Mouse (Mus musculus): ENCODE results near the gene Sv2a. TPM values are rescaled to one million over a fixed set of nuclear protein-coding genes. Genes with fewer than 3 reads are reported as not detected.
A peak's percentile ranks its signal among the peaks of the same experiment; 100 is the strongest.
"Not testable (repeated sequence)": the region's sequence is repeated elsewhere in the genome, so short reads cannot be mapped to it uniquely, and the experiment has no call there.

Sv2a gene
- polyA plus RNA-seq, 1 experiment from 2014 or later: 78.5 TPM

DNA sequence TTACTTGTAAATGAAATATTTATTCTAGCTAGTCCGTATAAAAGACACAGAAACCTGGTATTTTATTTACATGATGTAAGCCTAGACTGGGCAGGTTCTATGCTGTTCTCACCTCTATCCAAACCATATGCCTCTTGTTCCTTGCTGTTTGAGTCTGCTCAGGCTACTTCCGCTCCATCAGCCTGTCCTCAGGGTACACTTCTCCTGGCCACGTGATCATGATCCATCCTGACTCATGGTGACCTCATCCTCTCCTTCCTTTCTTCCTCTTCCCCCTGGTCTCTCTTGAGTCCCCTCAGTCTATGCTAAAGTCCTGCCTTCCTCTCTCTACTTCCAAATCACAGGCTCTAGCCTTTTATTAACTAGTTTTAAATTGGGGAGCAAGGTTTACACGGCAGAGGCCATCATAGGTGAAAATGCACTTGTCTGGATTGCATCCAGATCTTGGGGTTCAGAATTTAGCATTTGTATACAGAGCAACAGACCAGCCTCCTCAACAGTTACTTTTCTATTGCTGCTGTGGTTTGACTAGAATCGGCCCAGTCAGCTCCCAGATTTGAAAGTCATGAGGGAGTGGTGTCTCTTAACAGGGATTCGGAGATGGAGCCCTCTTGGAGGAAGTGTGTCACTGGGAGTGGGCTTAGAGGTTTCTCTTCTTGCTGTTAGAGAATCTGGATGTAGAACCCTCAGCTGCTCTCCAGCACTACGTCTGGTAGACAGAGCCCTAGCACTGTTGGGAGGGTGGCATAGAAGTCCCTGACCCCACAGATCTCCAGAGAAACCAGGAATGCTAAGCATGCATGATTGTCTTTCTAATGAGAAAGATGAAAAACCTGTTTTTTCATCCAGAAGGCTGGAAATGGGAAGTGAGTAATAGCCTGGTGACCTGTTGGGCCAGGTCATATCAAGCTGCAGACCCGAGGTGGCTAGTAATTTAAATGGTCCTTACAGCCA is 46.0 kb downstream of the Sv2a start:
- no peaks in the 10 kb centered on the region for H3K36me3 ChIP-seq
- H3K9ac ChIP-seq: no peak overlapping the region
- 72% methylated on average over 8 of the region's 8 CpGs for WGBS
- no peaks in the 10 kb centered on the region for H3K9me3 ChIP-seq
- no peak overlapping the region for H3K4me2 ChIP-seq
- no peaks in the 10 kb centered on the region for H3K27me3 ChIP-seq
- H3K27ac ChIP-seq (replicated peaks): no peak overlapping the region
- H3K4me1 ChIP-seq (replicated peaks): peaks cover 25% of the 10 kb centered on the region
- H3K4me3 ChIP-seq: no peak overlapping the region
- no peak for ATAC-seq (ENCODE audit: low read depth)

DNA sequence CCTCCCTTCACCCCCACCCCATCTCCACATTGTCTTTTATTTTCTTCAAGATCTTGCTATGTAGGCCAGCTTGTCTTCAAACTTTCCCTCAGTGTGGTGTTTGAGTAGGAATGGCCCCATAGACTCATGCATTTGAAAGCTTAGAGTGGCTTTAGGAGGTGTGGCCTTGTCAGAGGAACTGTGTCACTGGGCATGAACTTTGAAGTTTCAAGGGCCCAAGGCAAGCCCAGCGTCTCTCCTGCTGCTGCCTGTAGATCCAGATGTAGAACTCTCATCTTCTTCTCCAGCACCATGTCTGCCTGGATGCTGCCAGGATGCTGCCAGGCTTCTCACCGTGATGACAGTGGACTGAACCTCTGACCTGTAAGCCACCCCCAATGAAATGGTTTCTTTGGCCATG is 47.9 kb downstream of the Sv2a start:
- WGBS: 68% methylated on average over 2 of the region's 2 CpGs
- H3K27me3 ChIP-seq: no peaks in the 10 kb centered on the region
- H3K9me3 ChIP-seq: no peaks in the 10 kb centered on the region
- H3K4me1 ChIP-seq (replicated peaks): 0 out of 2 replicates have a peak, but pooled peaks cover 10% of the 10 kb centered on the region
- H3K9ac ChIP-seq: no peak overlapping the region
- H3K4me3 ChIP-seq: no peak overlapping the region
- H3K36me3 ChIP-seq: no peaks in the 10 kb centered on the region
- H3K27ac ChIP-seq (replicated peaks): no peak overlapping the region
- ATAC-seq (ENCODE audit: low read depth): no peak
- no peak overlapping the region for H3K4me2 ChIP-seq

DNA sequence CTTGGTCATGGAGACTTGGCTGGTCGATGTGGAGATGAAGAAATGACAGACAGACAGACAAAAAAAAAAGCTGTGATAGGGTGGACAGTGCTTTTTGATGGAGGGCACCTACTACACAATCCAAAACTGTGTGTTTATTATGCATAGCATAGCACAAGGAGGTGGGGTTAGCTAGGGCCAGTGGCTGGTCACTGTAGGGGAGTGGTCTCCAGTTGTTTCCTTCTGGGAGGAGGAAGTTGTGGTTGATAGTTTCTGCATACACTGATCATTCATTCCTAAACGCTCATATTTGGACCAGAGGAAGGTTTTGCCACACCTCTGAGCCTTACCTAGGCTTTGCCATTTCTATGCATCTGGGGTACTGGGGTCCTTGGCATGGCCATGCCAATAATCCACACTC is 49.5 kb downstream of the Sv2a start:
- H3K9me3 ChIP-seq: no peaks in the 10 kb centered on the region
- no peak overlapping the region for H3K4me3 ChIP-seq
- no peak for ATAC-seq (ENCODE audit: low read depth)
- H3K27ac ChIP-seq (replicated peaks): no peak overlapping the region
- no peaks in the 10 kb centered on the region for H3K36me3 ChIP-seq
- H3K4me1 ChIP-seq (replicated peaks): 0 out of 2 replicates have a peak, but pooled peaks cover 4% of the 10 kb centered on the region
- no peak overlapping the region for H3K4me2 ChIP-seq
- WGBS: 77% methylated on average over 2 of the region's 2 CpGs
- H3K27me3 ChIP-seq: no peaks in the 10 kb centered on the region
- H3K9ac ChIP-seq: no peak overlapping the region

DNA sequence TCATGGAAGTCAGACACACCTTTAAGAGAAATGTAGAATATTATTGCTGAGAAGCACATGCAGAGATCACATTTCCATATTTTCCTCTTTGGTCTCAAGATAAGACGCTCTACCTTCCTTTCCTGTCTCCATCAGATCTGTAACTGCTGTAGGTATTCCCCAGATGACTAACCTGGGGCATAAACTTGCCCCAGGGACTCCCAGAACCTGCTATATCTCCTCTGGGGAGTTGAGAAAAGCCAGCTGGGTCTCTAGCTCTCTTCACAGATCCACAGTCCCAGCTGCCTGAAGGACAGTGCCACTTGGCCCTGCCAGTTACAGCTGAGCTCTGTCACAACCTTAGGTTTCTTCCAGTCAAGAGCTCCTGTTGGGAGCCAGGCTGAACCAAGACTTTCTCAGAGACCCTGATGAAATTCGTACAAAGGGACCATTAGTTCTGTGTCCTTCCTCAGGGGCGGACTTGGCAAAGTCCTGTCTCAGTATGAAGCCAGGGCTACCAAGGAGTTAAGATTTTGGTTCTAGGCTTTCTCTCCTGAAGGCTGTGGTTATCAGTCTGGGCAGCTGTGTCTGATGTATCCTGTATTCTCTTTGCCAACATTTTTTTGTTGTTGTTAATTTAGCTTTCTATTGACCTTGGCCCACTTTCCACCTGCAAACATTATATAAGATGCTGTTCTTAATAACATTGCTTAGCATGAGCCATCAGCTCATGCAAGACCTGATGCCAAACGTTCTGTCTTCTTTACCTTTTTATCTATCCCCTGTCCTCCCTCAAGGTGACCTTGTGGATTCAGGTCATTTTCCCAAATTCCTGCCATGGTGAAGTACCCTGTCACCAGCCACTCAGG is 50.2 kb downstream of the Sv2a start:
- no peaks in the 10 kb centered on the region for H3K9me3 ChIP-seq
- H3K27ac ChIP-seq (replicated peaks): no peak overlapping the region
- no peaks in the 10 kb centered on the region for H3K27me3 ChIP-seq
- ATAC-seq (ENCODE audit: low read depth): no peak
- WGBS: 78% methylated on average over 4 of the region's 4 CpGs
- no peaks in the 10 kb centered on the region for H3K4me1 ChIP-seq (replicated peaks)
- H3K4me3 ChIP-seq: no peak overlapping the region
- no peak overlapping the region for H3K9ac ChIP-seq
- H3K36me3 ChIP-seq: no peaks in the 10 kb centered on the region
- H3K4me2 ChIP-seq: no peak overlapping the region

DNA sequence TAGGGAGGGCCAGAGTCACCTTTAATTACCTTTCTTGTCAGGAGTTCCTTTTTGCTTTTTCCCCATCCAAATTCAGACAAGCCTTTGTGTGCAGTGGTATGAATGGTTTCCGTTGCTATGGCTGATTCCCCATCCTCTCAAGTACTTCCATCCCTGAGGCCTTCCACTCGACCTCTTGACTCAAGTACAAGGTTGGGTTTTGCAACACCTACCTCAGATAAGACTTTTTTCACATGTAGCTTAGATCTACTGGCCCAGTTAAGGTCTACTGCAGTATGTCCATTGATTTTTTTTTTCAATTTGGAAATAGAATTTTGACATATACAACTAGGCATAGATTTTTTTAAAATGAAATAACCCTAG is 50.8 kb downstream of the Sv2a start:
- no peak overlapping the region for H3K9ac ChIP-seq
- no peak for ATAC-seq (ENCODE audit: low read depth)
- H3K9me3 ChIP-seq: no peaks in the 10 kb centered on the region
- WGBS: 64% methylated on average over 2 of the region's 2 CpGs
- H3K4me3 ChIP-seq: no peak overlapping the region
- H3K4me2 ChIP-seq: no peak overlapping the region
- no peaks in the 10 kb centered on the region for H3K4me1 ChIP-seq (replicated peaks)
- no peaks in the 10 kb centered on the region for H3K27me3 ChIP-seq
- H3K36me3 ChIP-seq: no peaks in the 10 kb centered on the region
- no peak overlapping the region for H3K27ac ChIP-seq (replicated peaks)

DNA sequence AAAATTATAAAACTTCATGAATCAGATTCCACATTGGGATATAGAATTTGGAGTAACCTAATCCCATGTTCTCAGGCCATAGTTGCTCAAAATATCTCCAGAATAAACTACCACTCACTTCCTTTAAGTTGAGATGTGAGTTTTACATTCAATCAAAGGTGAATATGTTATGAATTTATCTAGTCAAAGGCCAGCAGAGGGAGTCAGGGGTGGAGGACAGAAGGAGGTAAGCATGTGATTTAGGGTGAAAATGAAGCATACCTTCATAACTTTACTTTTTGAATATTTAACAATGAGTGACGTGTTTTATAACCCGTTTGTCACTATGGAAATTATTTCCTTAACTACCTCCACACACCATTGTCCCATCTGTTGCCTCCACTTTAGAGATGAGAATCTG is 54.0 kb downstream of the Sv2a start:
- peaks cover 15% of the 10 kb centered on the region for H3K4me1 ChIP-seq (replicated peaks)
- 90% methylated on average over 2 of the region's 2 CpGs for WGBS
- no peak overlapping the region for H3K9ac ChIP-seq
- no peak overlapping the region for H3K4me3 ChIP-seq
- no peaks in the 10 kb centered on the region for H3K27me3 ChIP-seq
- H3K27ac ChIP-seq (replicated peaks): no peak overlapping the region
- ATAC-seq (ENCODE audit: low read depth): no peak
- H3K36me3 ChIP-seq: no peaks in the 10 kb centered on the region
- H3K4me2 ChIP-seq: no peak overlapping the region
- no peaks in the 10 kb centered on the region for H3K9me3 ChIP-seq

DNA sequence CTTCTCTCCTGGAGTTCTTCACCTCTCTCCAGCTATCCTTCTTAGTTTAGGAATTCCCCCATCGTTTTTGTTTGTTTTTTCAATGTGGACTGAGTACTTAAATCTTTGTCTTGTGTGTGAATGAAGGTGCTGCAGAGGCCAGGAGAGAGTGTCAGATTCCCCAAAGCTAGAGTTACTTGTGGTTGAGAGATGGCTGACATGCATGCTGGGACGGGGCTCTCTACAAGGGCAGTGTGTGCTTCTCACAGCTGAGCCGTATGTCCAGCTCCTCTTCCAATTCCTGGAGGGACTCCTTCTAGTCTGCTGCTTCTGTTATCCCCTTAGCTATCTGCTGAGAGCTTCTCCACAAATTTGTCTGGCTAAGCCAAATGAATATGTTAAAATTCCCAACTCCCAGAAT is 54.9 kb downstream of the Sv2a start:
- peaks cover 17% of the 10 kb centered on the region for H3K4me1 ChIP-seq (replicated peaks)
- H3K9ac ChIP-seq: no peak overlapping the region
- no peak overlapping the region for H3K4me3 ChIP-seq
- H3K27ac ChIP-seq (replicated peaks): no peak overlapping the region
- no peak for ATAC-seq (ENCODE audit: low read depth)
- H3K4me2 ChIP-seq: no peak overlapping the region
- no peaks in the 10 kb centered on the region for H3K27me3 ChIP-seq
- no peaks in the 10 kb centered on the region for H3K9me3 ChIP-seq
- 74% methylated on average over 3 of the region's 3 CpGs for whole genome bisulfite sequencing
- no peaks in the 10 kb centered on the region for H3K36me3 ChIP-seq

DNA sequence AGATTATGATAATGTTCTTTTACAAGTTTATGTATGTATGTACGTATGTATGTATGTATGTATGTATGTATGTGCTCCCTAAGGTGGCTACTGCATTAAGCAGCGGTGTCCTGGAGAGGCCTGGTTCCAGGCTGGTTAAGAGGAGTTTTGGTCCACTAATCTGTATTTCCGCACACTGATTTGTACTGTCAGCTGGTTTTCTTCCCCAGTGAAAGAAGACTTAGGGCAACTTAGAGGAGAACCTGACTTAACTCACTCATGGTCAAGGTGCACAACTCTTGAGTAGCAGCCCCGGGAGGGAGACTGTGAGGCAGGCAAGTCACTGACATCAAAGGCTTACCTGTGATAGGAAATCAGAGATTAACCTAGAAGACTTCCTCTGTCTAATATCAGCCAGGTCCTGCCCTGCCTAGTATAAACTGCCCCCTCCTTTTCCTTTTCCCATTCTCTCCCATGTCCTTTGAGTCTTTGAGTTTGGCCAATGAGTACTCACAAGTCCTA is 55.9 kb downstream of the Sv2a start:
- no peaks in the 10 kb centered on the region for H3K36me3 ChIP-seq
- H3K27ac ChIP-seq (replicated peaks): no peak overlapping the region
- H3K4me2 ChIP-seq: peak overlapping the region; percentile 52
- H3K4me1 ChIP-seq (replicated peaks): peaks cover 20% of the 10 kb centered on the region
- ATAC-seq (ENCODE audit: low read depth): no peak
- H3K4me3 ChIP-seq: peak overlapping the region; percentile 34
- WGBS: 82% methylated on average over 4 of the region's 4 CpGs
- H3K9me3 ChIP-seq: no peaks in the 10 kb centered on the region
- peak overlapping the region; percentile 66; the same call in 1 of the 2 replicates for H3K9ac ChIP-seq
- no peaks in the 10 kb centered on the region for H3K27me3 ChIP-seq

DNA sequence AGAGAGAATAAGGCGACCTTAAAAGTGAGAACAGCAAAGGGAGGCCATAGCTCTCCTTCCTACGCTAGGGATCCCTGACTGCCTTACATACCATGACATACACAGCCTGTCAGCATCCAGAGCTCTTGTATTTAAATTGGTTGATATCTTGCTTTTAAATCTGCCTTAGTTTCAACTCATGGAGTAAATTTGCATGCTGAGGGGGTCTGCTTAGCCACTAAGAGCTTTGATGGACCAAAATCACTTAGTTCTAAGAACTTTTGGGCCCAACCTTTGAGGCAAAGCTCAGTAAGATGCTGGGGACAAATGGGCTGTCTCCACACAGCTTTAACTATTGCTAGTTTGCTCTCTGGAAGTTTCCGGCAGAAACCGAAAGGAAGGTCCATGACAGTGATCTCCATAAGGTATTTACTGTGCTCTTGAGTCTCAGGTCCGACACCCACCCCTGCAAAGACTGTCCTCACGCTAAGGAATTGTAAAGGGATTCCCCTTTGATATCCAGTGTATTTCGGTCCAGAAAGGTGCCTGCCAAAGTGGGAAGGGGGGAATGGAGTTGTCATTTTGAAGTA is 56.5 kb downstream of the Sv2a start:
- peaks cover 20% of the 10 kb centered on the region for H3K4me1 ChIP-seq (replicated peaks)
- H3K4me3 ChIP-seq: peak overlapping the region; percentile 34
- no peak for ATAC-seq (ENCODE audit: low read depth)
- peak overlapping the region; percentile 66 for H3K9ac ChIP-seq
- H3K27ac ChIP-seq (replicated peaks): no peak overlapping the region
- no peaks in the 10 kb centered on the region for H3K36me3 ChIP-seq
- no peaks in the 10 kb centered on the region for H3K27me3 ChIP-seq
- H3K4me2 ChIP-seq: peak overlapping the region; percentile 52
- H3K9me3 ChIP-seq: no peaks in the 10 kb centered on the region
- 24% methylated on average over 7 of the region's 7 CpGs for WGBS

DNA sequence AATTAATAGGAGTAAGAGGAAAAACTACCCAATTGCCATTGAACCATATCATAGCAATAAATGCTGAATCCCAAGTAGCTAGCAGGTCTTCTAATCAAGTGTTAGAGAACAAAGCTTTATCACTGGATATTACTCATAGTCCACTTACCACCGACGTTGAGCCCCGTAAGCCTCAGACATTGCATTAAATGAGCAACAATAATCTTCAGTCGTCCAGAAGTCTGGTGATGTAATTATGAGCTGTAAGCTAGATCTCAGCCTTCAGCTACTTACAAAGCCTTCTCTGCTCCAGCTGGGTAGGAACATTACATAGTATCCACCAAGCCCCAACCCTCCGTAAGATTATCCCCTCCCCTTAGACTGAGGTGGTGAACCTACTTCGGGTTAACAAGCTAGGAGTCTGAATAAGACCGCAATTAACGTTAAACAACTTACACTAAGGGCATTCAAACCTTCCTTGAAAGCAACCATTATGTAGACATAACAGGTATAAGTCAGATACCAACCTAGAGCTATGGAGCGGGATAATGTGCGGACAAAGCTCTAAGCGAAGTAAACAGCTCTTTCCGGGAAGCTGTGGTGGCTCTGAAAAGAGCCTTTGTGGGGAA is 57.1 kb downstream of the Sv2a start:
- ATAC-seq (ENCODE audit: low read depth): no peak
- peak overlapping the region; percentile 52 for H3K4me2 ChIP-seq
- no peak overlapping the region for H3K27ac ChIP-seq (replicated peaks)
- no peaks in the 10 kb centered on the region for H3K9me3 ChIP-seq
- peak overlapping the region; percentile 66 for H3K9ac ChIP-seq
- H3K4me1 ChIP-seq (replicated peaks): peaks cover 20% of the 10 kb centered on the region
- peak overlapping the region; percentile 34 for H3K4me3 ChIP-seq
- H3K27me3 ChIP-seq: no peaks in the 10 kb centered on the region
- under 1% methylated on average over 12 of the region's 12 CpGs for WGBS
- H3K36me3 ChIP-seq: no peaks in the 10 kb centered on the region

DNA sequence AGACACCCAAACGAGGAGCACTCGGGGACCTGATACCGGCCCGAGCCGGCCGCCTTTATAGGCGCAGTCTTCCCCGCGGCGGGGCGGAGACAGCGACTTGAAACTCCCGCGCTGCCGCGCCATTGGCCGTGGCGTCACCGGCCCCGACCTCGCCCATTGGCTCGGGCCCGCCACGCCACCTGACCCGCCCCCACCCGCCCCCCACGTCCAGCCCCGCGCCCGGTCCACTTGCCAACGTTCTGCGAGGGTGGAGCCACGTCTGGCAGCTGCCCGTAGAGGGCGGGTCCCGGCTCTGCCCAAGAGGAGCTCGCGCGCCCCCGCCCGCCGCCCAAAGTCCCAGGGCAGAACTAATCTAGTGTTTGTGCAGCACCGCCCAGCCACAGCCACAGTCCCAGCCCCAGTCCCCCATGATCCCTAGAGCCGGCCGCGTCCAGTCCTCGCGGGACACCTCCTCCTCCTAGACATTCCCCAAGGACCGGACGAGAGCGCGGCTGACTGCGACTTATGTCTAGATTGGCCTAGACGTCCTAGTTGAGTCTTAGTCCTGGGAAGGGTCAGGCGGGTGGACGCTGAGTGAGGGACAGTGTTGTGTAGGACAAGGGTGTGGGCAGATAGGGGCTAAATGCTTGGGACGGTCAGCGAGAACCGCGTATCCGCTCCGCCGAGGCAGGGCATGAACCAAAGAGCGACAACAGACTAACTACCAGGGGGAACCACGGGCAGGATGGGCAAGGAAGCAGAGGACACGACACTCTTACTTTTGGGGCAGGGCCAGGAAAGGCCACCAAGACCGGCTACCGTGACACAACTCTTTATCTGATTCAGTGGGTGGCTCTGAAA is 58.2 kb downstream of the Sv2a start, which contains the start of gene Hist2h3c2:
Gene Hist2h3c2 (minus strand): TSS at position 174 of the 840 bp plus-strand sequence.
- H3K9me3 ChIP-seq, H3K36me3 ChIP-seq, H3K27me3 ChIP-seq: not testable (repeated sequence)
- H3K4me2 ChIP-seq: peak within 1 kb of the TSS; percentile 52
- H3K27ac ChIP-seq (replicated peaks): peak within 1 kb of the TSS; percentile 78
- WGBS: under 1% methylated on average over 21 of the region's 68 CpGs
- H3K9ac ChIP-seq: peak within 1 kb of the TSS; percentile 66
- peak within 1 kb of the TSS; percentile 36 for H3K4me3 ChIP-seq
- peaks cover 25% of the 10 kb centered on the region for H3K4me1 ChIP-seq (replicated peaks)
- ATAC-seq (ENCODE audit: low read depth): peak; percentile 88

All from neural tube, embryonic 13.5 days (tissue).